Mouse (Mus musculus): ENCODE data around the gene Creb3l1. TPM values are rescaled to one million over a fixed set of nuclear protein-coding genes. Genes with fewer than 3 reads are reported as not detected.

Creb3l1 gene
- total RNA-seq, 2 experiments from 2014 or later: 0.37 to 1.1 TPM

DNA sequence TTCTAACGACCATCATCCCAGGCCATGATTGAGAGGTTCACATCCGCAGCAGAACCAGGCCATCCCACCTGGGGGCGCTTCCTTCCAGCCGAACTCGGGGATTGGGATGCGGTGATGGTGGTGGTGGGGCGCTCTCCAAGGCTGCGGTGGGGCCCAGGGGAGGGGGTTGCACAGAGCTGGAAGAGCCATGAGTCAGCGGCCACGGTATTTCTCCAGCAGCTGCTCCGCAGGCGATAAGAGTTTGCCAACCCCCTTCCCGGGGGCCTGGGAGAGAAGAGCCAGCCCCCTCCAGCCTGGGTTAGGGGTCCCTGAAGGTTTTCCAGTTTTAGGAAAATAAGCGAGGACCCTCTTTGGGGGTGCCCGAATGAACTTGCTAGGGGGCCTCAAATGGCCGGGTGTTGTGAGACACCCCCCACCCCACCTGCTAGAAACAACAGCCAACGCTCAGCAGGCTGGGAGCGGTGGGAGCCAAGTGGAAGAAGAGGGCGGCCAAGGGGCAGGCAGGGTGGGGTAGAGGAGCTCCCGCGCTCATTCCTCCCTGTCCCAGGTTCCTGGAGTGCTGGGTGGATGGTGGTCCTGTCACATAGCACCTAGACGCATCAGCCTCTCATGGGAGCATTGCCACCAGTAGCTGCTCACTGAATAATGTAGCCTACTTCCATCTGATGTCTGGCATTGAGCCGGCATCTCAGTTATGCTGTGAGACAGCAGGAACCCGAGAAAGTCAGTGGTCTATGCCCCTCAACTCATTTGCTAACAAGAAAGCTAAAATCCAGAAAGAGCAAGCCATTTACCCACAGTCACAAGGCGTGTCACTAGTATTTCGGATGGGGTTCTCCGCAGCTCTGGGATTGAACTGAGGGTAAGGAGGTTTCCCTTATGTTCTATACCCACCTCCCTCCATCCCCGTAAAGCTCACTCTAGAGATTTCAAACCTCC, 17.1 kb downstream of the Creb3l1 start:
- ATAC-seq (replicated peaks; ENCODE audit: poor library complexity): peak; percentile 37

DNA sequence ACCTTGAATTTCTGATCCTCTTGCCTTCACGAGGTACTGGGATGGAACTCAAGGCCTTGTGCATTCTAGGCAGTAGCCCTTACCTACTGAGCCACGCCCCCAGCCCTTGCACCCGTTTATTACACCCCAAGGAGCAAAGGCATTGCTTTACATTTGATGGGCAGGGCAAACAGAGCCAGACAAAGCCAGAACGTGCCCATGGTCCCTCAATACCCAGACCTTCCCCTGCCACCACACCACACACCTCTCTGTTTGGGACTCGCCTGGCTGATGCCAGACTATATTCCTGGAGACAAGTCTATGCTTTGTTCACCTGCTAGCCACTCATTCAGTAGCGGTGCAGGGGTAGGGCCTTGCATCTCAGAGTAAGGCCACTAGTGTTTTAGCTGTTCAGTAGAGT, 17.8 kb downstream of the Creb3l1 start:
- ATAC-seq (replicated peaks; ENCODE audit: poor library complexity): no peak

DNA sequence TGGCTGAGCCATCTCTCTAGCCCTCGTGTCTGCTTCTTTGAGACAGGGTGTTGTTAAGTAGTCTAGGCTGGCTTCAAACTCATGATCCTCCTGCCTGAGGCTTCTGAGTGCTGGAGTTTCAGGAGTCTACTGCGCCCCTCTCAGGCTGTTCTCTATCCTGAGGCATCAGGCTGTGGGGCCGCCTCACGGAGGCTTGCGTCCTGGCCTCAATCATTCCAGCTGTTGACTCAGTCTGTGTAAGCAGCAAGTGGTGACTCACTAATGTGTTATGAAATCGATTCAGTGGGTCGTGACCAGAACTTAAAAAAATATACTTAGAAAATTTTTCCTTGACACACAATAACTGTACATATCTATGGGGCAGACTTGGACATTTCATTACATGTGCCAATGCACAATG, 19.7 kb downstream of the Creb3l1 start:
- ATAC-seq (replicated peaks; ENCODE audit: poor library complexity): no peak

DNA sequence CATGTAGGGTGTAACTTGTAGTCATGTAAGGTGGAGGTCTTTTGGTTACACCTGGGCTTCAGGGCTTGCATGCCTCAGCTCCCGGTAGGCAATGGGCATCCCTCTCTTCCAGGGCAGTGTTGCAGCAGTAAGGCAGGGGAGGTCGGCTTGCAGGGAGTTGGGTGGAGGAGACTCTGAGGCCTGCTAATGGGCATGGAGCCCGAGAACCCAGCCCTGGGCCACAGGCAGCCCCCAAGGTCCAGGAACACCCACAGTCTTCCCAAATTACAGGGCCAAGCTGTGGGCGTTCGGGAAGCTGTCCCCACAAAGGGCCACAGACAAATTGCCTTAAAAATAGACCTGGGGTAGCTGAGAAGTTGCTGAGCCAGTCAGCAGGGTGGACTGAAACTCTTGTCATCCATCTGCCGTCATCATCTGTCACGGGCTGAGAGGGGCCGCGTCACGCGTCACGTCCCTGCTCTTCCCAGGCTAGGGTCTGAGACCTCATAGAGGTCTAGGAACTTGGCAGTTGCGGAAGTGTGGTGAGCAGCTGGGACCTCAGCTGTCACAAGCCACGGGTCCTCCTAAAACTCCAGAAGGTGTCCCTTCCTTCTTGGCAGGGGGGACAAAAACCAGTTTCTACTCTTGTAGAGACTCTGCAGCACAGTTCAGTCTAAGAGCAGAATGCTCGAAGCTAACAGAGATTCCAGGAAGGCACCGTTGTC, 26.2 kb downstream of the Creb3l1 start:
- no peak for ATAC-seq (replicated peaks; ENCODE audit: poor library complexity)

DNA sequence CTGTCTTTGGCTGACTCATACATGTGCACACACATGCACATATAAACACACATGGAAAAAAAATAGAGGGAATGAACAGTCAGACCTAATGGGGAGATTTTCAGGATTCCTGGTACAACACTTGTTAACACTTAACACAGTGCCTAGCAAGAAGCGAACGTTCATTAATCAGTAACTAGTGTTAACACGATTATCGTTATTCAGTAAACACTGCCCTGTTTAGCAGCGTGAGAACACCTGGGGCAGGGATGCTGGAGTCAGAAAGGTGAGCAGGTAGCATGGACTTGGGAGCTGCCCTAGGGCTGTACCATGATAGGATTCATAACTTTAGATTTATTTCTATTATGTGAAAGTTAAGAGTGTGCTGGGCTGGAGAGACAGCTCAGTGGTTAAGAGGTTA, 28.3 kb downstream of the Creb3l1 start:
- no peak for ATAC-seq (replicated peaks; ENCODE audit: poor library complexity)

DNA sequence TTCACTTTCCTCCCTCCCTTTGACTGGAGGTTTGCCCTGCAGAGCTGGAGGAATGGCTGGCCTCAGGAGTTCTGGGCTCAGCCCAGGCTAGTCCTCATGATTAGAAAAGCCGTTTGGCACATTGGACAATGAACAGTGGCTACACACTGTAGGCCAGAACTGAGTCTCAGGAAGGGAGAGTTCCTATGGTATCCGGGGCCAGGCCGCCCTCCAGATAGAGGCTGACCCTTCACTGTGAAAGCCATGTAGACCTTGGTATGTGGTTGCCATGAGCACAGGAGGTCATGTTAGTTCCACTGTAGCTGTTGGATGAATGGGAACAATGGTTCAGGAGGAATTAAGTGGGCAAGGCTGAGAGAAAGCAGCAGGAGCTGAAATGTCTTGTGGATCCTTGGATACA, 30.9 kb downstream of the Creb3l1 start:
- ATAC-seq (replicated peaks; ENCODE audit: poor library complexity): no peak

DNA sequence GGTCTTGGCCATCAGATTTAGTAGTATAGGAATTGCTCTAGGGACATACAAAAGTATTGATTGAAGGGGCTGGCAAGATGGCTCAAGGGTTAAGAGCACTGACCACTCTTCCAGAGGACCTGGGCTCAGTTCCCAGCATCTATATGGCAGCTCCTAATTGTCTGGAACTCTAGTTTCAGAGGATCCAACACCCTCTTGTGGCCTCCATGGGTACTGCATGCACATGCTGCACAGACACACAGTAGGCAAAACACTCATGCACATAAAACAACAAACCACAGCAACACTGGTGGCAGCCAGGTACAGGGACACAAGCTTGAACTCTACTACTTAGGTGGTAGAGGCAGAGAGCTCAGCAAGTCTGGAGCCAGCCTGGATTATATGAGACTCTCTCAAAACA, 34.6 kb downstream of the Creb3l1 start:
- ATAC-seq (replicated peaks; ENCODE audit: poor library complexity): no peak

DNA sequence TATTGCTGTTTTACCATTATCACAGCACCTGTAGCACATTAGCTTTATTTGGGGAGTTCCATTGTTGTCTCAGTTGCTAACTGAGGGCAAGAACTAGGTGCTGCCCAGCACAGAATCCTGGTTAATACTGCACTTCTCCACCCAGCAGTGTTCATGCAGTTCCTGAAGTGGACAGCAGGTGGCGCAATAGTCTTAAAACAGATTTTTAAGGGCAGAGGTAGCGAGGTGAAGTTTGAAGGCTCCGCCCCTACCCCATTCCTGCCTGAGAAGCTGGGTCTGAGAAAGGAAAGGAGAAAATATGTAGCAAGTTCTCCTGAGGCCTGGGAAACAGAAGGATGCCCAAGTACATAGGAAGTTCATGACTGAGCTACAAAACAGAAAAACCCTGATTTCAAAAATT, 36.8 kb downstream of the Creb3l1 start:
- peak; percentile 60 for ATAC-seq (replicated peaks; ENCODE audit: poor library complexity)

DNA sequence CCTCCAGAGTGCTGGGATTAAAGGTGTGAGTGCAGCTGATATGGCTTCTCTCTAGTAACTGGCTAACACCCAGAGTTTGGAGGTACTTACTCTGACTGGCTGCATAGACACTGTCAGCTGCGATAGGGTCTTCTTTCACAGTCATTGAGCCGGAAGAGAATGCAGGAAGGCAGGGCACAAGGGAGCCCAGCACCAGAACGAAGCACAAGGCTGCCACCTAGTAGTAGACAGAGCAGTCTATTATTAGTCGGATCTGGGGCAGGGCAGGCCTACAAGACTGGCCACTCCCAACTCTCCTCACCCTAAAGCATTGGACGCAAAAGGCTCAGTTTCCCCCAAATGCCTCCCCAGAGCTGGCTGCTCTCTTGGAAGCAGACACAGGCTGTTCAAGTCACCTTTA, 38.2 kb downstream of the Creb3l1 start:
- peak; percentile 56 for ATAC-seq (replicated peaks; ENCODE audit: poor library complexity)

DNA sequence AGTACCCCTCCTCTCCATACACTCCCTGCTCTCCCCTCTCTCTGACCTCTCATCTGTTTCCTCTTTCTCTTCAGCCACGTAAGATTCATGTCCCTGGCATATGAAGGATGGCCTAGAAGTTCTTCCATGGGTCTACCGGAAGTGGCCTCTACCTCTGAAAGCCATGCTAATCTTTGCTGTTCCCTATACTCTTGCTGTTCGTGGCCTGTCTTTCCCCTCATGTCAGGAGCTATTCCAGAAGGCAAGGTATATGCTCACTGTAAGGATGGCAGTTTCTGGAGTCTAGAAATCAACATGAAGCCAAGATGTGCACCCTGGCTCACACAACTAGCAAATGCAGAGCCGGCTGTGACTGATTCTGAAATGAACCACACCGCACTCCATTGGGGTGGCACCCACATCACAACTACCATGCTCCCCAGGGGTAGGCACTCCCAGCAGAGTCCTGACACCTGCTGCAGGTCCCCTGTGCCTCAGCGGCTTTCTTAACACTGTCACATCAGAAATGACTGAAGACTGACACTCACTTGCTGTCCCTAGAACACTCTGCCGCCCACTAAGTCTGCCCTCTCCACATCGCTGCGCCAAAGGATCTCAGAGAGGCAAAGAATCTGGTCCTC, 39.3 kb downstream of the Creb3l1 start:
- ATAC-seq (replicated peaks; ENCODE audit: poor library complexity): peak; percentile 15

DNA sequence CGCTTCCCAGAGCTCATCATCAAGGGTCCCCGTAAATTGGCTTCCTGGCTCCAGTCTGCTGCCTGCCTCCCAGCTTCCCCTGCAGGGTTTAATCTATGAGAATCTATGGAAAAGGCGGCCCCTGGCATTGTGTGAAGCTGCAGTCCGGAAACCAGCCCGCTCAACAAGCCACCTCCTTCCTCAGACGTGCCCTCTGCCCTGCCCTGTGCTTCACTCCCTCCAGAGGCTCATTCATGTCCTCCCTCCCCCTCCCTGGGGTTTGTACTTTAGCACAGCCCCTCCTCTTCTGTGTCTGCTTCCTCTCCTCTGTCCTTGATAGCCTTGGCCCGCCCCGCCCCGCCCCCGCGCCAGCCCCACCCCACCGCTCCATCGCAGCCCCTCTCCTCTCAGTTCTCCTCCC, 39.9 kb downstream of the Creb3l1 start:
- peak; percentile 93 for ATAC-seq (replicated peaks; ENCODE audit: poor library complexity)

DNA sequence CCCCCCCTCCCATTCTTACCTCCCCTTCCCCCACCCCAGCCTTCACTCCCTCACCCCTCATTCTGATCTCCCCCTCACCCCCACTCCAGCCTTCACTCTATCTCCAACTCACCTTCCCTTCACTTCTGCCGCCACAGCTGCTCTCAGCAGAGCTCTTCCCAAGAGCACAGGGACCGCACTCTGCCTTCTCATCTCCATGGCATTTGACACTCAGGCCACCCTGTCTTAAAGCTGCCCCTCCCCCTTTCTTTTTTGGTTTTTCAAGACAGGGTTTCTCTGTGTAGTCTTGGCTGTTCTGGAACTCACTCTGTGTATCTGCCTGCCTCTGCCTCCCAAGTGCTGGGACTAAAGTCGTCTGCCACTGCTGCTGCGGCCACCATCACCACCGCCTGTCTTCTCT, 43.5 kb downstream of the Creb3l1 start:
- ATAC-seq (replicated peaks; ENCODE audit: poor library complexity): no peak

DNA sequence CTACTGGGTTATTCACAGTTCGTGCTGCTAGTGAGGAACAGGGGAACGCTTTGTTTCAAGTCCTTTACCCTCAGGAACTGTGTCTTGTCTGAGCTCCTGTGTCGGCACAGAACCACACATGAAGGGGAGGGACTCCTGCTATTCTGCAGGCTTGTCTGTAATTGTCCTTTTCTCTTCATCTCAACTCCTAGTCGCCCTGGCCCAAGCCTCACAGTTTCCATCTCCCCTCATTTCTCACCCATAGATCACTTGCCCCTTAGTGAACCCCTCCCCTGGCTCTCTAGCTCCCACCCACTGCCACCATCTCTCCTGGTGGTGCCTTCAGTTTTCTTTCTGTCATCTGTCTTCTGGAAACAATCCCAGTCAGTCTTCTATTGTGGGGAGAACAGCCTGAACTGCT, 44.1 kb downstream of the Creb3l1 start:
- no peak for ATAC-seq (replicated peaks; ENCODE audit: poor library complexity)

DNA sequence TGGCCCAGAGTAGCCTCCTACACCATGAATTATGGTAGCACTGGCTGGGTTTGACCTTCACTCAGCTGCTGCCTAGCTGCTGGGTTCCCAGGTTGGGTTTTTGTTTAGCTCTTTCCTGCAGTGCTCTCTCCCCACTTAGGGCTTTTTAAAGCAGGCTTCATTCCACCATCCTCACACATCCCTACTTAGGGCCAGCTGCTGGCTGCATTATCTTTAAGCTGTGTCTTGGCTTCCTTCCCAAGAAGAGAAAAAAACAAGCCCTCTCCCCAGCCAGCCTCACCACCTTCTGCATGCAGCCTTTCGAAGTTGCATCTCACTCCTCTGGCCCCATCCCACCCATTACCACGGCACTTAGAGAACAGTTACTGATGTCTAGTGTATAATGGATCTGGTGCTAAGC, 45.8 kb downstream of the Creb3l1 start:
- no peak for ATAC-seq (replicated peaks; ENCODE audit: poor library complexity)

DNA sequence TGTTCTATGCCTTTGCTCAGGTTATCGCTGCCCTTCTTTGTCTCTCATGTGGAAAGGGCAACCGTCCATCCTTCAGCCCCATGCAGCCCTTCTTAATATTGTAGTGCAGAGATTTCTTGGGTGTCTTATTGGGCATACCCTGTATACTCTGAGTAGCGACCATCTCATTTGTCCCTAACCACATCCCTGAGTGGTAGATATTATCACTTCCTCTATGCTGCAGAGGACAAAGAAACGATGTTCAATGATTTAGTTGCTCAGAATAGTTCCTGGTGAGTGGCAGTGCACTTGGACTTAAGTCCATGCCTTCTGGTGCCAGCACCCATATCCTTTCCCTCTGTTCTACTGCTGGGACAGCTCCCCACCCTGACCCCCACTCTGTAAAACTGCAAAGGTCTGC, 46.3 kb downstream of the Creb3l1 start:
- ATAC-seq (replicated peaks; ENCODE audit: poor library complexity): peak; percentile 57

DNA sequence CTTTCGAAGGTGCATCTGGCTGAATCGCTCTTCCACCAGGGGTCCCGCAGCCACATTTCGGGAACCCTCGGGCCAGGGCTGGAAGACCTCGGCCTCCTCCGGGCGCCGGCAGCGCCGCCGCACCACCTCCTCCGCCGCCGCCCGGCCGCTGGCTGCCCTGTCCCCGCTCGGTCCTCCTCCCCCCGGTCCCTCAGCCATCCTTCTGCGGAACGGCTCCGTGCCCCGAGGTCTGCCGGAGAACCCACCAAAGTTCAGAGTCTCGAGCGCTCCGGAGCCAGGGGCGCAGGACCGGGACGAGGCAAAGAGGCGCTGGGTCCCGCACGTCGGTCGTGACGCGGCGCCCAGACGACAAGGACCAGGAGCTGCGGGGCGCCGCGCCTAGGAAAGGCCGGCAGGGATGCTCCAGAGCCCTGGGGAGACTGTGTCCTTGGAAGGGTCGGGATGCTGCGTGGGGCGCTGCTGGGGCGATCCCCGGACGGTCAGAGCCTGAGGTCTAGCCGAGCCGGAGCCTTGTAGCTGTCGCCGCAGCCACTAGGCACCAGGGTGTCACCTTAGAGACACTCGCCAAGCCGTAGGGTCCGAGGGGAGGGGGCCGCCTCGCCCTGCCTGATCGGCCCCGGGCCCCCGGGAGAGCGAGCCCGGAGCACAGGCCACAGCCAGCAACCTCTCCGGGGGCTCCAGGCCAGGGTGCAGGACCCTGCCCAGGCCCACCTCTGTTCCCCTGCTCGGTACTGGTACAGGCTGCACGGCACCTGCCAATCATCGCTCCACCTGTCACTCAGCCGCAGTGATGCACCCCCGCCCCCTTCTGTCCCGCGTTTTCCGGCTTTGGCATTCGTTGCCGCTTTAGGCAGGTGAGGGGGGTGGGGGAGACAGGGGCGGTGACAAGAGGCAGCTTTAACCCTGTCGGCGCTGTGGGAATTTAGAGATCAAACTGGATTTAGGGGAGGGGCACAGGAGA, 48.4 kb downstream of the Creb3l1 start, which contains the start of gene Dgkz:
Dgkz (minus strand) TSS at position 284 of the 961 bp plus-strand sequence.
- no peak for ATAC-seq (replicated peaks; ENCODE audit: poor library complexity)

DNA sequence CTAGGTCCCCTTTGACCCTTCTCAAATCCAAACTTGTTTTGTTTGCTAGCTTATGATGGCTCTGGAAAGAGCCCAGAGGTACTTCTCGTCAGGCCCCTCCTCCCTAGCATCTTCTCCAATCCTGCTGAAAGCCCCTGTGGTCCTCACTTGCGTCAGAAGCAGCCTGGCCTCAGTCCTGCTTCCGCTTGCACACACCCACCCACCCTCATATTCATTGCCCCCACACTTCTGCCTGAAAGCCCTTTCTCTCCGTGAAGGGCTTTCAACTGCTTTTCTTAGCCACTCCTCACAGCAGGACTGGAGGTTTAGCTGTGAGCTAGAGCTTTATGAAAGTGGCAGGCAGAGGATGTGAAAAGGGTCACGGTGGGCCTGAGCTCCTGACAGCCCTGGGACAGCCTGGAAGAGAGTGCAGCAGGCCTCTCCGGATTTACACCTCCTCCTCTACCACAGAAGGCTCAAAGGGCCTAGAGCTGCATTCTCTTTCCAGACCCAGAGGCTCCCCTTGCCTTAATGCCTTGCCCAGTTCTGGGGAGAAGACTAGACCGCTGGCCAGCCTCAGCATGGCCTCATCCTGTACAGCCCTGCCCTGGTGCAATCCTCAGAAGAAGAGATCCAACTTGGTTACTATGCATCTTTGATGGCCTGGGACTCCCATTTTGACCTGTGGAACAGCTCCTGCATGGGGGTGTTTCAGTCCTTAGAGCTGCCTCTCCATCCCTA, 50.7 kb downstream of the Creb3l1 start:
- no peak for ATAC-seq (replicated peaks; ENCODE audit: poor library complexity)

DNA sequence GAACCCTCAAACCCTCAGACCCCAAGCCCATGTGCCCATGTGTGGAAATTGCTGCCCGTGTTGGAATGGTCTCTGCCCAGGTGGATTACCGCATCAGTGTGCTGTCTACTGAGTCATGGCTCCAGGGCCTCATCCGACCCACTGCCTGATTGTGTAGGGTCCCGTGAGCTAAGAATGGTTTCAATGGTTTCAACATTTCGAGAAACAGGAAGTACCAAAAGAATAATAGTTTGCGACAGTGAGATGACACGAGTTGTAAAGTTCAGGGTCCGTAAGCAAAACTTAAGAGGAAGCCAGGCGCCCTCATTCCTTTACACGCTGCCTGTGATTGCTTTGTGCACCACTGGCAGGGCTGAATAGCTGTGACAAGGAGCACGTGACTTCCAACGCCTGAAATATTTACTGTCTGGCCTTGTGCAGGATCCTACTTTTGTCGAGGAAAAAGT, 52.2 kb downstream of the Creb3l1 start:
- peak; percentile 87 for ATAC-seq (replicated peaks; ENCODE audit: poor library complexity)

DNA sequence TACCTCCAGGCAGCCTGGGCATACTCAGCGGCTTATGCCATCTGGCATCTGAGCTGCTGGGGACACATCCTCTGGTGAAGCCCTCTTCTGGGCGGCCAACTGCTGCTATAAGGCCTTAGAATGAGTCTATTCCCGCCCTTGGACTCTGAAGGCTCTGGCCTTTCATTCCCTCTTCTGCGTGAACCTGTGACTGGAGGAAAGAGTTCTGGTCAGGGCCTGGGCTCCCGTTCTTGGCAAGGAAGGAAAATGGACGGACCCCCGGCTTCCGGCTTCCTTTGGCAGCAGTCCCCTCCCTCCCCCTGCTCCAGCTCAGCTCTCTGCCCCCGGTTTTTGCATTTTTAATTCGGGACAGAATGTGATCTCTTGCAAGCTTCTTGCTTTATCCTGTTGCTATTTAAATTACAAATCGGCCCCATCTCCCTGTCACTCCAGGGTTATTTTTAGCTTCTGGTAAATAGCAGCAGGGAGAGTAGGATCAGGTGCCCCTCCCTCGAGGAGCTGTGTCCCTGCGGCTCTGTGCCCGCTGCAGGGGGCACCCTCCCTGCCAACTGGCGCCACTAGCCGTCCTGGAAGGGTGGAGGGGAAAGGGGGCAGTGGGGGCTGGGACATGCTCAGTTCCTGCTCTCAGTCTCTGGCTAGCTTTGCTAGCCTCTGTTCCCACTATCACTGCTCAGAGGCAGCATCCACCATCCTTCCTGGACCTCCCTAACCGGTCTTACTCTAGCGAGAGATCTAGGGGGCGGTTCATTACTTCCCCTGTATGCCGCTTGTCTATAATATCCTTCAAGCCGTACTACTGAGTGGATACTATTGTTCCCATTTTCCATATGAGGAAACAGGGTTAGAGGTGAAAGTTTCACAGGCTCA, 52.8 kb downstream of the Creb3l1 start:
- no peak; the same call in 1 of the 2 replicates for ATAC-seq (replicated peaks; ENCODE audit: poor library complexity)

Measured in megakaryocyte progenitor cell, adult 5-6 weeks (primary cell).